10 mouse cellular contexts compared by ENCODE assay signal in genomic region chr2:130597601-130598010, GRCm38 (mm10). TPM values are rescaled to one million over a fixed set of nuclear protein-coding genes. Genes with fewer than 3 reads are reported as not detected.
DNase-seq lines count a peak whose midpoint lies in the region; ATAC-seq and TF ChIP-seq lines count a peak whose summit lies in the region.
"Had no signal": no experiment of that assay in that cellular context is flagged by ENCODE, and none has a peak within 500 bp of the region (broad histone marks: within the 10 kb centered on the region; RNA-seq: fewer than 3 reads in every experiment).

No protein-coding gene starts in this region.

- H3K9ac ChIP-seq in heart, adult 2 months (ENCODE audit: low read depth, low read length) = no peak overlapping the region
- no peak overlapping the region for H3K9ac ChIP-seq in lung, embryonic 14.5 days
- H3K9ac ChIP-seq: neural tube, embryonic 12.5 days had no signal

- 0 out of 2 replicates have a peak, but pooled peaks have one; percentile 46 for ATAC-seq in erythroblast, adult 5-6 weeks (replicated peaks; ENCODE audit: low FRiP score, poor library complexity, severe bottlenecking)
- peak; percentile 52; the same call in 1 of the 2 replicates for ATAC-seq in lung, embryonic 14.5 days (ENCODE audit: insufficient read depth)

- H3K4me3 ChIP-seq in heart, adult 2 months = no peak overlapping the region
- no peak overlapping the region for H3K4me3 ChIP-seq in testis, adult 2 months (ENCODE audit: control insufficient read depth, low read depth, low read length)
- no peak overlapping the region for H3K4me3 ChIP-seq in lung, embryonic 14.5 days (ENCODE audit: low read depth, low read length)
- H3K4me3 ChIP-seq: neural tube, embryonic 12.5 days had no signal

- no peak for TF ChIP-seq POLR2A in heart, adult 2 months (IDR thresholded peaks at IDR 0.05; ENCODE audit: insufficient read depth, low read depth, low read length)
- no peak for TF ChIP-seq POLR2A in testis, adult 2 months (IDR thresholded peaks at IDR 0.05; ENCODE audit: control insufficient read depth, low read depth, low read length)

- WGBS in heart, adult 2 months = 13% methylated on average over 1 of the region's 1 CpGs
- 25% methylated on average over 1 of the region's 1 CpGs for WGBS in lung, embryonic 14.5 days

- 0 out of 2 replicates have a peak, but pooled peaks have one; percentile 28 for TF ChIP-seq EP300 in heart, adult 2 months (IDR thresholded peaks at IDR 0.05; ENCODE audit: insufficient read depth, low read depth, low read length)

- H3K4me1 ChIP-seq in heart, adult 2 months (ENCODE audit: control insufficient read depth, insufficient read depth, low read length) = no peaks in the 10 kb centered on the region; the same call in 1 of the 2 replicates
- no peaks in the 10 kb centered on the region; the same call in 1 of the 2 replicates for H3K4me1 ChIP-seq in testis, adult 2 months (ENCODE audit: control insufficient read depth, insufficient read depth, low read length)
- no peaks in the 10 kb centered on the region for H3K4me1 ChIP-seq in lung, embryonic 14.5 days (ENCODE audit: insufficient read depth)
- H3K4me1 ChIP-seq: neural tube, embryonic 12.5 days had no signal

- H3K36me3 ChIP-seq in heart, adult 2 months (ENCODE audit: control insufficient read depth, insufficient read depth, low read length) = no peaks in the 10 kb centered on the region
- H3K36me3 ChIP-seq in testis, adult 2 months (ENCODE audit: control insufficient read depth, insufficient read depth, low read length) = peaks cover 6% of the 10 kb centered on the region
- H3K36me3 ChIP-seq in lung, embryonic 14.5 days (ENCODE audit: insufficient read depth) = peaks cover 47% of the 10 kb centered on the region

- peak; percentile 84 for TF ChIP-seq CTCF in heart, adult 2 months (IDR thresholded peaks at IDR 0.05)
- peak; percentile 9; the same call in 1 of the 2 replicates for TF ChIP-seq CTCF in testis, adult 2 months (IDR thresholded peaks at IDR 0.05; ENCODE audit: control insufficient read depth, insufficient read depth, insufficient replicate concordance, low read depth, low read length)
- TF ChIP-seq CTCF in lung, embryonic 14.5 days (IDR thresholded peaks at IDR 0.05; ENCODE audit: low read depth) = peak; percentile 63

- H3K27me3 ChIP-seq in heart, adult 2 months (ENCODE audit: control insufficient read depth, insufficient read depth, low read length) = no peaks in the 10 kb centered on the region
- H3K27me3 ChIP-seq in testis, adult 2 months (ENCODE audit: control insufficient read depth, insufficient read depth, low read length) = no peaks in the 10 kb centered on the region
- no peaks in the 10 kb centered on the region for H3K27me3 ChIP-seq in lung, embryonic 14.5 days (ENCODE audit: insufficient read depth, low read length)
- H3K27me3 ChIP-seq: neural tube, embryonic 12.5 days had no signal

- intact Hi-C loops in heart, adult 2 months (cut with DNase I) = loop anchor here (5.0 kb wide), 1 partner anchor 35 kb away; the partner anchor contains the start of gene Mrps26
- intact Hi-C loops in gastrocnemius, postnatal 14 days (cut with DNase I; ENCODE audit: low total_unique reads) = no loop called here

- no peaks in the 10 kb centered on the region for H3K9me3 ChIP-seq in lung, embryonic 14.5 days (ENCODE audit: low read depth, low read length)
- H3K9me3 ChIP-seq: neural tube, embryonic 12.5 days had no signal

- no peak overlapping the region for H3K4me2 ChIP-seq in lung, embryonic 14.5 days
- H3K4me2 ChIP-seq: neural tube, embryonic 12.5 days had no signal

- no peaks in the 10 kb centered on the region for H3K79me2 ChIP-seq in heart, adult 2 months (replicated peaks; ENCODE audit: control insufficient read depth, insufficient read depth, low read length)

- DNase-seq in heart, adult 2 months = no peak
- no peak for DNase-seq in heart, adult 9 months (ENCODE audit: low spot score in 2 of 2)
- no peak for DNase-seq in testis, postnatal 14 days (ENCODE audit: low spot score)
- peak; percentile 73 for DNase-seq in lung, embryonic 14.5 days
- no peak for DNase-seq in spleen, postnatal 10 days (ENCODE audit: low spot score in 2 of 2)
- DNase-seq in gastrocnemius, postnatal 14 days = no peak

- no peak overlapping the region for H3K27ac ChIP-seq in heart, adult 2 months
- no peak overlapping the region for H3K27ac ChIP-seq in testis, adult 2 months (ENCODE audit: control insufficient read depth, insufficient read depth, low read depth, low read length)
- no peak overlapping the region for H3K27ac ChIP-seq in lung, embryonic 14.5 days (ENCODE audit: low read depth)
- H3K27ac ChIP-seq: neural tube, embryonic 12.5 days had no signal

RNA-seq across cellular contexts. Expression of gene Avp, which starts 15.3 kb away (rescaled TPM):
- 10 to 100 TPM in 1 of 2 experiments, 1 to 10 TPM in 1; 9.8 to 10.3 TPM for total RNA-seq in heart, adult 2 months (2021)
- not detected in 2 replicates for polyA plus RNA-seq in heart, adult 2 months (2012; rRNA removed)
- polyA plus RNA-seq in testis, adult 2 months (2012; rRNA removed) = not detected in 2 replicates
- not detected in 2 replicates for total RNA-seq in erythroblast, adult 5-6 weeks (2015; ENCODE audit: low replicate concordance)
- total RNA-seq in erythroblast, adult 5-6 weeks (2017; ENCODE audit: low replicate concordance) = not detected in 2 replicates
- not detected in 2 replicates for polyA plus RNA-seq in lung, embryonic 14.5 days (2014; fragmentation: Nextera tagmentation; extraction: Ambion mirVana)
- not detected for total RNA-seq in gastrocnemius, postnatal 14 days (2021)
- polyA plus RNA-seq: intestine, embryonic 14.5 days; neural tube, embryonic 12.5 days had no signal

RNA-seq across cellular contexts. Expression of gene Oxt, which starts 21.6 kb away (rescaled TPM):
- total RNA-seq in heart, adult 2 months (2021) = not detected
- not detected in 2 replicates for polyA plus RNA-seq in heart, adult 2 months (2012; rRNA removed)
- polyA plus RNA-seq in testis, adult 2 months (2012; rRNA removed) = not detected in 2 replicates
- total RNA-seq in erythroblast, adult 5-6 weeks (2015; ENCODE audit: low replicate concordance) = not detected in 2 replicates
- not detected in 2 replicates for total RNA-seq in erythroblast, adult 5-6 weeks (2017; ENCODE audit: low replicate concordance)
- polyA plus RNA-seq in lung, embryonic 14.5 days (2014; fragmentation: Nextera tagmentation; extraction: Ambion mirVana) = not detected in 2 replicates
- not detected for total RNA-seq in gastrocnemius, postnatal 14 days (2021)
- polyA plus RNA-seq: intestine, embryonic 14.5 days; neural tube, embryonic 12.5 days had no signal

RNA-seq across cellular contexts. Expression of gene Fastkd5, which starts 32.2 kb away (rescaled TPM):
- total RNA-seq in heart, adult 2 months (2021) = 1 to 10 TPM; 7.5 to 9.0 TPM
- 2.2 and 5.1 TPM in 2 replicates for polyA plus RNA-seq in heart, adult 2 months (2012; rRNA removed)
- polyA plus RNA-seq in testis, adult 2 months (2012; rRNA removed) = 1.2 and 1.6 TPM in 2 replicates
- 0.84 and 2.9 TPM in 2 replicates for total RNA-seq in erythroblast, adult 5-6 weeks (2015; ENCODE audit: low replicate concordance)
- 7.1 and 9.1 TPM in 2 replicates for total RNA-seq in erythroblast, adult 5-6 weeks (2017; ENCODE audit: low replicate concordance)
- polyA plus RNA-seq in lung, embryonic 14.5 days (2014; fragmentation: Nextera tagmentation; extraction: Ambion mirVana) = 18.3 and 18.6 TPM in 2 replicates
- 1 to 10 TPM; 5.4 to 6.1 TPM for total RNA-seq in gastrocnemius, postnatal 14 days (2021)

RNA-seq across cellular contexts. Expression of gene Ubox5, which starts 32.2 kb away (rescaled TPM):
- 1 to 10 TPM; 3.9 to 5.2 TPM for total RNA-seq in heart, adult 2 months (2021)
- polyA plus RNA-seq in heart, adult 2 months (2012; rRNA removed) = 5.0 and 5.6 TPM in 2 replicates
- polyA plus RNA-seq in testis, adult 2 months (2012; rRNA removed) = 7.7 and 8.0 TPM in 2 replicates
- total RNA-seq in erythroblast, adult 5-6 weeks (2015; ENCODE audit: low replicate concordance) = 1.7 and 3.8 TPM in 2 replicates
- total RNA-seq in erythroblast, adult 5-6 weeks (2017; ENCODE audit: low replicate concordance) = 0.68 and 0.98 TPM in 2 replicates
- polyA plus RNA-seq in lung, embryonic 14.5 days (2014; fragmentation: Nextera tagmentation; extraction: Ambion mirVana) = 12.4 and 12.6 TPM in 2 replicates
- 1 to 10 TPM; 3.8 to 5.2 TPM for total RNA-seq in gastrocnemius, postnatal 14 days (2021)

RNA-seq across cellular contexts. Expression of gene Mrps26, which starts 34.1 kb away (rescaled TPM):
- 10 to 100 TPM; 57.6 to 72.9 TPM for total RNA-seq in heart, adult 2 months (2021)
- polyA plus RNA-seq in heart, adult 2 months (2012; rRNA removed) = 39.4 and 40.9 TPM in 2 replicates
- 22.4 and 30.2 TPM in 2 replicates for polyA plus RNA-seq in testis, adult 2 months (2012; rRNA removed)
- total RNA-seq in erythroblast, adult 5-6 weeks (2015; ENCODE audit: low replicate concordance) = 15.0 TPM in 2 replicates
- total RNA-seq in erythroblast, adult 5-6 weeks (2017; ENCODE audit: low replicate concordance) = 6.6 and 13.7 TPM in 2 replicates
- 88.6 and 93.1 TPM in 2 replicates for polyA plus RNA-seq in lung, embryonic 14.5 days (2014; fragmentation: Nextera tagmentation; extraction: Ambion mirVana)
- 10 to 100 TPM; 41.6 to 47.5 TPM for total RNA-seq in gastrocnemius, postnatal 14 days (2021)

Comparison
In these comparisons a context has a peak if more than half of its experiments do, and no peak if none do; other contexts are left out.
1. CTCF ChIP-seq: peak in every context shown above with its lines; median percentile 84 in heart, adult 2 months; 63 in lung, embryonic 14.5 days; 9 in testis, adult 2 months.
2. RNA of gene Avp, which starts 15.3 kb away (total RNA-seq): 9.8 to 10.3 TPM in heart, adult 2 months; not detected in erythroblast, adult 5-6 weeks and not detected in gastrocnemius, postnatal 14 days; every median in the first group is over 10 times any median in the second.